Mouse (Mus musculus) embryonic facial prominence, embryonic 12.5 days (tissue): Measurements from ENCODE around the gene Mknk2. TPM values are rescaled to one million over a fixed set of nuclear protein-coding genes. Genes with fewer than 3 reads are reported as not detected.

ENCODE experiments used
- ATAC-seq: fragments of 200-750 bp; cut with Nextera tagmentation; 2 replicates; pipeline ENCODE4 v1.8.0; 2017; ENCODE audit not compliant: insufficient number of reproducible peaks, insufficient read depth, low FRiP score, low TSS enrichment
- H3K27ac ChIP-seq: fragments of 300-500 bp; sonication (generic); 2 replicates; pipeline ENCODE4 v1.5.1; 2016; ENCODE audit warnings: mild to moderate bottlenecking
- H3K27me3 ChIP-seq: fragments of 300-500 bp; sonication (generic); 2 replicates; pipeline ENCODE4 v1.6.1; 2016; ENCODE audit warnings: mild to moderate bottlenecking, moderate library complexity
- H3K36me3 ChIP-seq: fragments of 300-500 bp; sonication (generic); 2 replicates; pipeline ENCODE4 v1.6.1; 2016; ENCODE audit warnings: mild to moderate bottlenecking
- H3K4me1 ChIP-seq: fragments of 300-500 bp; sonication (generic); 2 replicates; pipeline ENCODE4 v1.6.1; 2016
- H3K4me2 ChIP-seq: fragments of 300-500 bp; sonication (generic); replicated peaks from 2 replicates; pipeline ENCODE4 v1.6.1; 2016; ENCODE audit warnings: mild to moderate bottlenecking, moderate library complexity
- H3K4me3 ChIP-seq: fragments of 300-500 bp; sonication (generic); 2 replicates; pipeline ENCODE4 v1.5.1; 2016; ENCODE audit warnings: mild to moderate bottlenecking
- H3K9ac ChIP-seq: fragments of 300-500 bp; sonication (generic); 2 replicates; pipeline ENCODE4 v1.6.1; 2016; ENCODE audit warnings: mild to moderate bottlenecking, moderate library complexity
- H3K9me3 ChIP-seq: fragments of 300-500 bp; sonication (generic); 2 replicates; pipeline ENCODE4 v1.6.1; 2016; ENCODE audit warnings: mild to moderate bottlenecking, moderate library complexity
- WGBS: fragments of 180-500 bp; shearing (Covaris S2); methylation state at CpG from one replicate; pipeline ENCODE4 v1.1.7; 2016; 5-methylcytosine and 5-hydroxymethylcytosine counted together
- polyA plus RNA-seq: library from polyadenylated mRNA; unstranded; fragments of >200 nt; fragmentation: Nextera tagmentation; extraction: Ambion mirVana; gene quantifications from 2 replicates; pipeline ENCODE4 v1.2.1, GENCODE M21; 2016

The Mknk2 gene
- polyA plus RNA-seq, 1 experiment from 2014 or later: 117 TPM

GRCm38 (mm10) chr10:80625764-80626163, 52.1 kb downstream of the Mknk2 start:
- no peak overlapping the region for H3K4me2 ChIP-seq
- no peak overlapping the region for H3K27ac ChIP-seq
- no peaks in the 10 kb centered on the region for H3K27me3 ChIP-seq
- H3K4me1 ChIP-seq: peaks cover 28% of the 10 kb centered on the region
- 91% methylated on average over 4 of the region's 4 CpGs for WGBS
- no peaks in the 10 kb centered on the region for H3K9me3 ChIP-seq
- no peak for ATAC-seq
- no peak overlapping the region for H3K4me3 ChIP-seq
- no peak overlapping the region for H3K9ac ChIP-seq
- peaks cover 11% of the 10 kb centered on the region; the same call in 1 of the 2 replicates for H3K36me3 ChIP-seq

DNA sequence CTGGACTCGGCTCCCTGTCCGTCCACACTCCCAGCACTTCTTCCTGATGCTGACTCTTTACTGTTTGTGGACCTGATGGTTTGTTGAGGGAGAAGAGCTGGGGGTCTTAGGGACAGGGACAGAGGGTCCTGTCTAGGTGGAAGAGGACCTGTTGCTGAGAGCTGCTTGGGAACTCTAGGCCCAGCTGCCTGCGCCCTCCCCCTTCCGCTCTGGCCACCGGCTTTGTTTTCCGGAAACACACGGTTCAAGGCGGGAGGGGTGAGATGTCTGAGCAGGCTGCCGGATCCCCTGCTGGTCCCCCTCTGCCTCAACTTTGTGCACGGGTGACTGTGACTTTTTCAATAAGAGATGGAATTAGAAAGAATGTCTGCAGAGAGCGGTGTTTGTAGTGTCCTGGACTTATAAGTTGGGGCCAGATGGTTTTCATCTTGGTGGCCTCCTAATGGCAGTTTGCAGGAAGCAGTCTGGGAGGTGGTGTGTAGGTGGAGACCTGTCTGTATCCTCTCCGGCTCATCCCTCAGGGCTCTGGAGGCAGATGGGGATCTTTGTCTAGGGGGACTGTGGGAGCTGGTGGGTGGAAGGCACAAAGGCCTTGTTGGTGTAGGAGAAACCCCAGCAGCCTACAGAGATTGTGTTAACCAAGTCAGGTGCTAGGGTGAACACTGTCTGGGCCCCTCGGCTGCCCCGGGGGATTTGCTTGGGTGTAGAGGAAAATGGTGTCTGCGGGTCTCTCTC, 54.3 kb downstream of the Mknk2 start:
- no peak for ATAC-seq

DNA sequence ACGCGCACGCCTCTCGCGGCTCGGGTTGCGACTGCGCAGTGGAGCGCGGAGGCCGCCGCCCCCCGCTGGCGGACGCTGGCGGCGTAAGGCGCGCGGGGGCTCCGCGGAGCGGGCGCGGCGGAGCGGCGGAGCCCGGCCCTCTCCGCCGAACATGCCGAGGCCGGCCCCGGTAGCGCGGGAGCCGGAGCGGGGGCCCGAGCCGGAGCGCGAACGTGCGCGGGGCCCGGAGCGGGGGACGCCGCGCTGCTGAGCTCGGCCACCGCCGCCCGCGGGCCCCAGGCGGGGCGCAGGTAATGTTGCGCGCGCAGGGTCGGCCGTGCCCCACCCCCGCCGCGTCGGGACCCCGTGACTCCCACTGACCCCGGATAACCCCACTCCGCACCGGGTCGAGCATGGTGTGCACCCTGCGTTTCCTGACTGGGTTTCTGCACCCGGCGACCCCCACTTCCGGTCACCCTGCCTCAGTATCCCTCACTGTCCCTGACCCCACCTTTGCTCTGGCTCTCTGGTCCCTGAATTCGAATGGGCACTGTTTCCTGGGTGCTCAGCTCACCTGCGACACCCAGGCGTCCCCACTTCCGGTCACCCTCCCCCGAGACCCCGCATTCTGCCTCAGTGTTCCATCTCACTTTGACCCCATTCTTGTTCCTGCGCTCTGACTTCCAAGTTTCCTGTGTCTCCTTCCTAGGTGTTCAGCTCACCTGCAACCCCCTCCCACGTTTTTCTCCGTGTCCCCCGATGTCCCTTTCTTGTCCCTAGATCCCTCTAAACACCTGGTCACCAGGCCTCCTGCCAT, 55.1 kb downstream of the Mknk2 start, which contains the start of gene Csnk1g2:
Gene Csnk1g2, plus strand, starts transcription at position 178 of the 796 bp plus-strand sequence.
- Histone ChIP-seq H3K27me3 (no peaks in the 10 kb centered on the region), H3K9me3 (no peaks in the 10 kb centered on the region), H3K4me3 (peak within 1 kb of the TSS; percentile 82), H3K36me3 (no peaks in the 10 kb centered on the region), H3K4me2 (peak within 1 kb of the TSS; percentile 93), H3K27ac (peak within 1 kb of the TSS; percentile 88), H3K9ac (peak within 1 kb of the TSS; percentile 91), H3K4me1 (peaks cover 28% of the 10 kb centered on the region)
- under 1% methylated on average over 72 of the region's 85 CpGs for WGBS
- no peak for ATAC-seq

More for the DNA sequence above, 54.3 kb downstream of the Mknk2 start:
- peaks cover 28% of the 10 kb centered on the region for H3K4me1 ChIP-seq
- H3K4me2 ChIP-seq: peak overlapping the region; percentile 93
- no peaks in the 10 kb centered on the region for H3K27me3 ChIP-seq
- peak overlapping the region; percentile 87 for H3K27ac ChIP-seq
- peak overlapping the region; percentile 82 for H3K4me3 ChIP-seq
- no peaks in the 10 kb centered on the region for H3K36me3 ChIP-seq
- no peaks in the 10 kb centered on the region for H3K9me3 ChIP-seq
- peak overlapping the region; percentile 91 for H3K9ac ChIP-seq
- WGBS: 11% methylated on average over 15 of the region's 15 CpGs

GRCm38 (mm10) chr10:80621940-80622660, 55.8 kb downstream of the Mknk2 start:
- Histone ChIP-seq H3K27me3 (no peaks in the 10 kb centered on the region), H3K9me3 (no peaks in the 10 kb centered on the region), H3K9ac (peak overlapping the region; percentile 91), H3K4me1 (peaks cover 24% of the 10 kb centered on the region), H3K27ac (peak overlapping the region; percentile 88), H3K4me2 (peak overlapping the region; percentile 93), H3K36me3 (no peaks in the 10 kb centered on the region), H3K4me3 (peak overlapping the region; percentile 82)
- ATAC-seq: peak; percentile 93
- WGBS: under 1% methylated on average over 64 of the region's 64 CpGs

DNA sequence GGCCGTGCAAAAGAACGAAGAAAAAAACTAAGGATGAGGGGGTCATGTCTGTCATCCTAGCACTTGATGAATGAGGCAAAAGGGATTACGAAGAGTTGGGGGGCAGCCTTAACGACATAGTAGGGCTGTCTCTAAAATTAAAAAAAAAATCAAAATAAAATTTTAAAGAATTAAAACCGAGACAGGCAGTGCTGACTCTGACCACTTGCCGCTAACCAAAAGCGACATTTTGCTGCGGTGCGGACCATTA, 56.3 kb downstream of the Mknk2 start:
- H3K4me1 ChIP-seq: peaks cover 24% of the 10 kb centered on the region
- H3K9me3 ChIP-seq: no peaks in the 10 kb centered on the region
- ATAC-seq: no peak
- H3K4me3 ChIP-seq: peak overlapping the region; percentile 82
- peak overlapping the region; percentile 88 for H3K27ac ChIP-seq
- WGBS: 5% methylated on average over 9 of the region's 9 CpGs
- H3K27me3 ChIP-seq: no peaks in the 10 kb centered on the region
- peak overlapping the region; percentile 49 for H3K9ac ChIP-seq
- H3K4me2 ChIP-seq: peak overlapping the region; percentile 56
- no peaks in the 10 kb centered on the region for H3K36me3 ChIP-seq

GRCm38 (mm10) chr10:80620796-80621689, 56.9 kb downstream of the Mknk2 start:
- Histone ChIP-seq H3K4me3 (peak overlapping the region; percentile 82), H3K4me1 (peaks cover 24% of the 10 kb centered on the region), H3K9ac (peak overlapping the region; percentile 49), H3K4me2 (peak overlapping the region; percentile 56), H3K9me3 (no peaks in the 10 kb centered on the region), H3K27me3 (no peaks in the 10 kb centered on the region), H3K36me3 (no peaks in the 10 kb centered on the region), H3K27ac (peak overlapping the region; percentile 88)
- no peak for ATAC-seq
- 62% methylated on average over 16 of the region's 16 CpGs for WGBS

DNA sequence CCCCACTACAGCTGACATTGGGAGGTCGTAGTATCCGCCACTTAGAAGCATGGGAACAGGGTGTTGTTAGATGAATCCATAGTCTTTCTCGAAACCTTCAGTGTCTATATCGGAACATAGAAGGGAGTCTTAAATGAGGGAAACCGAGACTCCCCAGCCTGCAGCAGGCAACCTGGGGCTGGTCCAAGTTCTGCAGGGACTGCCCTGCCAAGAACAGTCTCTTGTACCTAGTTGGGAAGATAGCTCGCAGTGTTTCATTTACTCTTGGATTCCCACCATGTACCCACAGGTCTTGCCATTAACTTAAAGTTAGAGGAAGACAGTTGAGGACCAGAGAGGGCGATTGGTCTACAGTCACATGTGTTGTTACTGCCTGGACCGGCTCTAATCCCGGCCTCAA, 57.5 kb downstream of the Mknk2 start:
- H3K4me3 ChIP-seq: no peak overlapping the region
- H3K4me2 ChIP-seq: no peak overlapping the region
- H3K4me1 ChIP-seq: peaks cover 24% of the 10 kb centered on the region
- WGBS: 84% methylated on average over 9 of the region's 9 CpGs
- no peaks in the 10 kb centered on the region for H3K9me3 ChIP-seq
- H3K27ac ChIP-seq: no peak overlapping the region
- ATAC-seq: no peak
- H3K9ac ChIP-seq: no peak overlapping the region
- no peaks in the 10 kb centered on the region for H3K27me3 ChIP-seq
- peaks cover 6% of the 10 kb centered on the region for H3K36me3 ChIP-seq

GRCm38 (mm10) chr10:80619465-80620244, 58.3 kb downstream of the Mknk2 start:
- Histone ChIP-seq H3K4me2 (no peak overlapping the region), H3K4me3 (no peak overlapping the region), H3K4me1 (peaks cover 18% of the 10 kb centered on the region), H3K9me3 (no peaks in the 10 kb centered on the region), H3K36me3 (peaks cover 13% of the 10 kb centered on the region), H3K27ac (no peak overlapping the region), H3K9ac (no peak overlapping the region), H3K27me3 (no peaks in the 10 kb centered on the region)
- no peak for ATAC-seq
- 33% methylated on average over 8 of the region's 8 CpGs for WGBS

- 80% methylated on average over 9 of the region's 9 CpGs for WGBS
- H3K27me3 ChIP-seq: no peaks in the 10 kb centered on the region
- H3K4me2 ChIP-seq: no peak overlapping the region
- ATAC-seq: no peak
- peaks cover 6% of the 10 kb centered on the region; the same call in 1 of the 2 replicates for H3K4me1 ChIP-seq
- H3K36me3 ChIP-seq: peaks cover 17% of the 10 kb centered on the region
- no peak overlapping the region for H3K9ac ChIP-seq
- no peaks in the 10 kb centered on the region for H3K9me3 ChIP-seq
- H3K27ac ChIP-seq: no peak overlapping the region
- no peak overlapping the region for H3K4me3 ChIP-seq
Observed at GRCm38 (mm10) chr10:80618181-80618580, 59.7 kb downstream of the Mknk2 start.
